Mouse (Mus musculus) cerebral cortex, adult 2 months (tissue): ENCODE data around the gene Acsf3.

Experiments used
- whole genome bisulfite sequencing: fragments of 180-500 bp; shearing (Covaris S2); methylation state at CpG from one replicate; pipeline ENCODE4 v1.1.7; 2018; 5-methylcytosine and 5-hydroxymethylcytosine counted together

Acsf3 gene

GRCm38 (mm10) chr8:122811870-122812494 lies 36.7 kb downstream of the Acsf3 start:
- WGBS: 93% methylated on average over 16 of the region's 16 CpGs

GRCm38 (mm10) chr8:122812610-122813250 lies 37.4 kb downstream of the Acsf3 start:
- 87% methylated on average over 14 of the region's 14 CpGs for WGBS

GRCm38 (mm10) chr8:122814608-122815007 lies 39.3 kb downstream of the Acsf3 start:
- 34% methylated on average over 7 of the region's 7 CpGs for WGBS

- 93% methylated on average over 6 of the region's 6 CpGs for WGBS
These were observed 41.7 kb downstream of the Acsf3 start for GRCm38 (mm10) chr8:122816965-122817364.

- WGBS: 71% methylated on average over 13 of the region's 13 CpGs
These were observed 42.6 kb downstream of the Acsf3 start for GRCm38 (mm10) chr8:122817724-122818496.

- 93% methylated on average over 11 of the region's 11 CpGs for WGBS
These were observed 44.5 kb downstream of the Acsf3 start for GRCm38 (mm10) chr8:122819776-122820175.

- 53% methylated on average over 5 of the region's 5 CpGs for WGBS
These were observed 49.3 kb downstream of the Acsf3 start for GRCm38 (mm10) chr8:122824571-122824970.

GRCm38 (mm10) chr8:122824986-122825385 lies 49.7 kb downstream of the Acsf3 start:
- 70% methylated on average over 9 of the region's 9 CpGs for WGBS

GRCm38 (mm10) chr8:122825408-122825807 lies 50.1 kb downstream of the Acsf3 start:
- WGBS: 85% methylated on average over 8 of the region's 8 CpGs

GRCm38 (mm10) chr8:122829396-122829795 lies 54.1 kb downstream of the Acsf3 start:
- WGBS: 66% methylated on average over 3 of the region's 3 CpGs

GRCm38 (mm10) chr8:122830349-122831061 lies 55.2 kb downstream of the Acsf3 start:
- 38% methylated on average over 8 of the region's 8 CpGs for WGBS

- WGBS: 85% methylated on average over 8 of the region's 8 CpGs
These were observed 59.1 kb downstream of the Acsf3 start for GRCm38 (mm10) chr8:122834416-122834815.

- 24% methylated on average over 8 of the region's 8 CpGs for WGBS
These were observed 59.7 kb downstream of the Acsf3 start for GRCm38 (mm10) chr8:122834971-122835370.

- WGBS: 90% methylated on average over 12 of the region's 12 CpGs
These were observed 60.9 kb downstream of the Acsf3 start for GRCm38 (mm10) chr8:122836199-122836598.

- 94% methylated on average over 13 of the region's 13 CpGs for WGBS
These were observed 61.4 kb downstream of the Acsf3 start for GRCm38 (mm10) chr8:122836696-122837095.

- WGBS: 71% methylated on average over 3 of the region's 3 CpGs
These were observed 68.9 kb downstream of the Acsf3 start for GRCm38 (mm10) chr8:122844161-122844560.

GRCm38 (mm10) chr8:122845662-122846061 lies 70.4 kb downstream of the Acsf3 start:
- WGBS: 60% methylated on average over 4 of the region's 4 CpGs

GRCm38 (mm10) chr8:122847829-122848561 lies 72.7 kb downstream of the Acsf3 start, which contains the start of gene Cdh15:
TSS of gene Cdh15 (plus strand) at chr8:122847966.
- 25% methylated on average over 17 of the region's 18 CpGs for WGBS

GRCm38 (mm10) chr8:122849152-122849910 lies 74.0 kb downstream of the Acsf3 start:
- WGBS: 85% methylated on average over 11 of the region's 11 CpGs

GRCm38 (mm10) chr8:122850641-122851240 lies 75.5 kb downstream of the Acsf3 start:
- 84% methylated on average over 3 of the region's 3 CpGs for WGBS
